Mouse (Mus musculus) layer of hippocampus, adult 9-10 months (tissue): ENCODE results near the gene Nlrc5.
"Not testable (repeated sequence)": the region's sequence is repeated elsewhere in the genome, so short reads cannot be mapped to it uniquely, and the experiment has no call there.

Source experiments
- DNase-seq: peaks from one replicate; pipeline ENCODE4 v3.0.0; 2022; ENCODE audit warnings: low spot score

The Nlrc5 gene

GRCm38 (mm10) chr8:94418017-94418416 lies 16.1 kb upstream of the Nlrc5 start:
- DNase-seq = no peak

- no peak for DNase-seq
Observed at GRCm38 (mm10) chr8:94422270-94422669, 11.9 kb upstream of the Nlrc5 start.

- no peak for DNase-seq
Observed at GRCm38 (mm10) chr8:94427953-94428352, 6.2 kb upstream of the Nlrc5 start.

GRCm38 (mm10) chr8:94428420-94428819 lies 5.7 kb upstream of the Nlrc5 start:
- DNase-seq = no peak

GRCm38 (mm10) chr8:94429376-94429775 lies 4.8 kb upstream of the Nlrc5 start:
- no peak for DNase-seq

GRCm38 (mm10) chr8:94432212-94432611 lies 1.9 kb upstream of the Nlrc5 start:
- DNase-seq = no peak

GRCm38 (mm10) chr8:94434958-94435357 lies 802 bp downstream of the Nlrc5 start:
- DNase-seq = no peak

GRCm38 (mm10) chr8:94435397-94436111 lies 1.4 kb downstream of the Nlrc5 start:
- DNase-seq = no peak

GRCm38 (mm10) chr8:94436112-94436572 lies 2.0 kb downstream of the Nlrc5 start:
- no peak for DNase-seq

GRCm38 (mm10) chr8:94436900-94437299 lies 2.7 kb downstream of the Nlrc5 start:
- DNase-seq = no peak

GRCm38 (mm10) chr8:94438659-94439058 lies 4.5 kb downstream of the Nlrc5 start:
- no peak for DNase-seq

GRCm38 (mm10) chr8:94439691-94440090 lies 5.5 kb downstream of the Nlrc5 start:
- DNase-seq = no peak

GRCm38 (mm10) chr8:94440389-94440788 lies 6.2 kb downstream of the Nlrc5 start:
- DNase-seq = no peak

GRCm38 (mm10) chr8:94441686-94442085 lies 7.5 kb downstream of the Nlrc5 start:
- DNase-seq = no peak

- DNase-seq = no peak
Observed at GRCm38 (mm10) chr8:94443153-94443552, 9.0 kb downstream of the Nlrc5 start.

- no peak for DNase-seq
Observed at GRCm38 (mm10) chr8:94444480-94444879, 10.3 kb downstream of the Nlrc5 start.

- no peak for DNase-seq
Observed at GRCm38 (mm10) chr8:94447142-94447541, 13.0 kb downstream of the Nlrc5 start.

GRCm38 (mm10) chr8:94447583-94448324 lies 13.6 kb downstream of the Nlrc5 start:
- no peak for DNase-seq

- not testable (repeated sequence) for DNase-seq
Observed at GRCm38 (mm10) chr8:94452991-94453390, 18.8 kb downstream of the Nlrc5 start.

GRCm38 (mm10) chr8:94453868-94454488 lies 19.8 kb downstream of the Nlrc5 start:
- no peak for DNase-seq

GRCm38 (mm10) chr8:94454905-94455304 lies 20.7 kb downstream of the Nlrc5 start:
- DNase-seq = no peak

- no peak for DNase-seq
Observed at GRCm38 (mm10) chr8:94456071-94456470, 21.9 kb downstream of the Nlrc5 start.

- no peak for DNase-seq
Observed at GRCm38 (mm10) chr8:94458567-94458966, 24.4 kb downstream of the Nlrc5 start.
